Mouse (Mus musculus) intestine, embryonic 15.5 days (tissue): ENCODE data around the gene Vmn1r214. TPM values are rescaled to one million over a fixed set of nuclear protein-coding genes. Genes with fewer than 3 reads are reported as not detected.

Experiments used
- ATAC-seq: fragments of 200-750 bp; cut with Nextera tagmentation; 2 replicates; pipeline ENCODE4 v1.8.0; 2017; ENCODE audit warnings: moderate TSS enrichment, moderate library complexity
- H3K27ac ChIP-seq: fragments of 300-500 bp; sonication (generic); 2 replicates; pipeline ENCODE4 v1.5.1; 2015; ENCODE audit warnings: mild to moderate bottlenecking, inconsistent platforms
- H3K27me3 ChIP-seq: fragments of 300-500 bp; sonication (generic); replicated peaks from 2 replicates; pipeline ENCODE4 v1.6.1; 2015; ENCODE audit warnings: inconsistent platforms
- H3K36me3 ChIP-seq: fragments of 300-500 bp; sonication (generic); 2 replicates; pipeline ENCODE4 v1.6.1; 2015; ENCODE audit warnings: inconsistent platforms
- H3K4me1 ChIP-seq: fragments of 300-500 bp; sonication (generic); replicated peaks from 2 replicates; pipeline ENCODE4 v1.6.1; 2015; ENCODE audit warnings: inconsistent platforms
- H3K4me2 ChIP-seq: fragments of 300-500 bp; sonication (generic); replicated peaks from 2 replicates; pipeline ENCODE4 v1.6.1; 2015; ENCODE audit warnings: mild to moderate bottlenecking, inconsistent platforms
- H3K4me3 ChIP-seq: fragments of 300-500 bp; sonication (generic); replicated peaks from 2 replicates; pipeline ENCODE4 v1.5.1; 2015; ENCODE audit warnings: inconsistent platforms
- H3K9ac ChIP-seq: fragments of 300-500 bp; sonication (generic); 2 replicates; pipeline ENCODE4 v1.6.1; 2015; ENCODE audit warnings: inconsistent platforms
- H3K9me3 ChIP-seq: fragments of 300-500 bp; sonication (generic); 2 replicates; pipeline ENCODE4 v1.6.1; 2016; ENCODE audit warnings: inconsistent platforms
- WGBS: fragments of 180-500 bp; shearing (Covaris S2); methylation state at CpG from one replicate; pipeline ENCODE4 v1.1.7; 2015; 5-methylcytosine and 5-hydroxymethylcytosine counted together
- polyA plus RNA-seq: library from polyadenylated mRNA; unstranded; fragments of >200 nt; fragmentation: Nextera tagmentation; extraction: Ambion mirVana; gene quantifications from 2 replicates; pipeline ENCODE4 v1.2.1, GENCODE M21; 2015

Gene Vmn1r214
- not detected in 2 replicates for polyA plus RNA-seq

DNA sequence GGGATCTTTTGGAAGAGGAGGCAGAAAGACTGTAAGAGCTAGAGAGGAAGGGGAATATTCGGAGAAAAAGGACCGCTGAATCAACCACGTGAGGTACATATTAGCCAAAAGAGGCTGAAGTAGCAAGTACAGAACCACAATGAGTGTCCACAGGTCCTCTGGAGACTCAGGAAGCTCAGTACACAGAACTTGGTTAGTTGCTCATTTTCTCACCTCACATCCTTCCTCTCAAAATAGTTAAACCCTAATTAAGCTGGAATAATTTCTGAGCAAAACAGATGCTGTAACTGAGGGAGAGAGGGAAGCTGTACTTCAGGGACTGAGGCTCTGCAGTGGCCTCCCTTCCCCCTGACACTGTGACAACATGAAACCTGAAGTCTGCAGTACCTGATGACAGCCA is at the start of gene Vmn1r214:
Gene Vmn1r214, plus strand, starts transcription at position 301 of the 400 bp plus-strand sequence.
- no peak for ATAC-seq
- Histone ChIP-seq H3K9ac (no peak within 1 kb of the TSS), H3K4me3 (no peak within 1 kb of the TSS), H3K27me3 (no peaks in the 10 kb centered on the region), H3K4me2 (no peak within 1 kb of the TSS), H3K27ac (no peak within 1 kb of the TSS), H3K9me3 (no peaks in the 10 kb centered on the region), H3K36me3 (no peaks in the 10 kb centered on the region), H3K4me1 (no peaks in the 10 kb centered on the region)
- WGBS, result 93% methylated on average over 3 of the region's 3 CpGs

DNA sequence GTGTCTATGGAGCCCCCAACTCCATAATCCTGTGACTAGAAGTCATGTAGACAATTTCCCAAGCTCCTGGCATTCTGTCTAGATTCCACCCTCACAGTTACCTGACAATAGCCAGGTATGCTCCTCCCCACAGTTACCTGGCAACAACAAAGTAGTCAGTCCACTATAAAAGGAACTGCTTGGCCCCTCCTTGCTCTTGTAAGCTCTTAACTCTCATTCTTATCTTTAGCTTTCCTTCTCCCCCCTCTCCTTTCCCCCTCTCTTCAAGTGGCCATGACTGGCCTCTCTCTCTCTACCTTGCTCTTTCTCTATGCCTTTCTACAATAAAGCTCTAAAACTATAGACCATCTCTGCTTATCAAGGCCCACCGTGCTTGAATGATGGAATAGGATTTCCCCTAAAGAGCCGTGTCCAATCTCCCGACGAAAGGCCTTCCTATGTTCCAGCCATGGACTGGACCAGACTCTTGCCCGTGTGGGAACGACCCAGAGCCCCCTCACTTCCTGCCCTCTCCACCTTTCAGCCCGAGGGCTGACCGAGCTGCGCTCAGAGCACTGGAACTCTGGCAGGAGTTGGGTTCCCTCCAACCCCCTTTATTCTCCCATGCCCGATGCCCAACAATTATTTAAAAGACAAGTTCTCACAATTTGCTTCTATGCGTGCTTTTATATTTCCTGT is 39.9 kb upstream of the Vmn1r214 start:
- Histone ChIP-seq H3K36me3 (no peaks in the 10 kb centered on the region), H3K9ac (no peak overlapping the region), H3K4me2 (no peak overlapping the region), H3K4me3 (no peak overlapping the region), H3K27ac (no peak overlapping the region), H3K4me1 (no peaks in the 10 kb centered on the region), H3K27me3 (no peaks in the 10 kb centered on the region), H3K9me3 (no peaks in the 10 kb centered on the region)
- WGBS, result 86% methylated on average over 11 of the region's 11 CpGs
- ATAC-seq, result no peak

DNA sequence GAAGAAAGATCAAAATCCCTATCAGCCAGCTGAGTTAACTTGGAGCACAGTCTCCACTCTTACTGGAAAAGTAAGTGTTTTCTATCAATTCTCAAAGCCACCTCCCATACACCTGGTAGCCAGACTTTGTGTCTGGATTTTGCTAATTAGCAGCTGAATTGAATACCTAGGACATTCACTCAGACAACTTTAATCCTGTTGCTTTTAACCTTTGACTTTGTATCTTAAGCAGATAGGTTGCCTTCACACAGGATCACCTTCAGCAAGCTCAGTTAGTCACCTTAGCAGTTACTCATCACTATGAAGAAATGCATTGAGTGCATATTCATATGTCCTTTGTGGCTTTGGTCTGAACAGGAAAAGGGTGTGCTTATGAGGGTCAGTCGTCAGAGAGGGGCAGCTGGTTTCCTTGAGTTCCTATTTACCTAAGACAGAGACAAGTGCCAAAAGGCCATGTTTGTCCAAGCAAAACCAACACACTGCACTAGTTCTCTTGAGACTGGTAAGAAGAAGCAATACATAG is 38.0 kb upstream of the Vmn1r214 start:
- H3K4me3 ChIP-seq, result no peak overlapping the region
- no peak overlapping the region for H3K9ac ChIP-seq
- 20% methylated on average over 1 of the region's 1 CpGs for WGBS
- no peaks in the 10 kb centered on the region for H3K36me3 ChIP-seq
- no peak overlapping the region for H3K4me2 ChIP-seq
- H3K27me3 ChIP-seq, result no peaks in the 10 kb centered on the region
- H3K9me3 ChIP-seq, result no peaks in the 10 kb centered on the region
- H3K27ac ChIP-seq, result no peak overlapping the region
- no peaks in the 10 kb centered on the region for H3K4me1 ChIP-seq
- no peak for ATAC-seq

DNA sequence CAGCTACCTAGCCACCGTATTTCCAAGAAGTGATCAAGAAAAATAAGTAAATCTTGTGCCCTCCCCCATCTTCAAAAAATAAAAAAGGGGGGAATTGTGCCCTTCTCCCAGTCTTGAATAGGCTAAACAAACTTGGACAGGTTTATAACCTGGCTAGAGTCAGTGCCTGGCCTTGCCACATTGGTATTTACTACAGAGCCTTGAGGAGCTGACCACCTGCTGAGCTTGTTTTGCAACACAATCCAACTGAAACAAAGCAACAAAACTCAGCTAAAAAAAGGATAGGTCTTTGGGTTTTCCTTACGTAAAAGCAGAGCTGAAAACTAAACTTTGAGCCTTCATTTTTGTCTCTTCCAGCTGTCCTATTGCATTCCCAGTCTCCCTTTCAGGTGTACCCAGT is 37.5 kb upstream of the Vmn1r214 start:
- 62% methylated on average over 2 of the region's 2 CpGs for WGBS
- no peak overlapping the region for H3K4me2 ChIP-seq

DNA sequence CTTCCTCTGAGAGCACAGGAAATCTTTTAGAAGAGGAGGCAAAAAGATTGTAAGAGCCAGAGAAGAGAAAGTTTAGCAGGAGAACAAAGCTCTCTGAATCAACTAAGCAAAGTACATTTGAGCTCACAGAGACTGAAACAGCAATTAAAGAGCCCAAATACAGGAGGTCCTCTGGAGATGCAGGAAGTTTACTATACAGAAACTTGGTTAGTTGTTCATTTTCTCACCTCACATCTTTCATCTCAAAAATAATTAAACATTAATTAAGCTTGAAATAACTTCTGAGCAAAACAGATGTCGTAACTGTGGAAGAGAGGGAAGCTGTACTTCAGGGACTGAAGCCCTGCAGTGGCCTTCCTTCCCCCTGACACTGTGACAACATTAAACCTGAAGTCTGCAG is 22.9 kb upstream of the Vmn1r214 start, which contains the start of gene Vmn1r213:
Gene Vmn1r213, plus strand, starts transcription at position 301 of the 400 bp plus-strand sequence.
- no peaks in the 10 kb centered on the region for H3K27me3 ChIP-seq
- H3K9me3 ChIP-seq, result no peaks in the 10 kb centered on the region
- H3K4me3 ChIP-seq, result no peak within 1 kb of the TSS
- no peaks in the 10 kb centered on the region for H3K36me3 ChIP-seq
- H3K4me2 ChIP-seq, result no peak within 1 kb of the TSS
- 53% methylated on average over 1 of the region's 1 CpGs for WGBS
- no peaks in the 10 kb centered on the region for H3K4me1 ChIP-seq
- H3K9ac ChIP-seq, result no peak within 1 kb of the TSS
- H3K27ac ChIP-seq, result no peak within 1 kb of the TSS
- no peak for ATAC-seq

More for the DNA sequence above, 37.5 kb upstream of the Vmn1r214 start:
- no peak for ATAC-seq
- Histone ChIP-seq H3K27ac (no peak overlapping the region), H3K4me1 (no peaks in the 10 kb centered on the region), H3K4me3 (no peak overlapping the region), H3K9ac (no peak overlapping the region), H3K27me3 (no peaks in the 10 kb centered on the region), H3K36me3 (no peaks in the 10 kb centered on the region), H3K9me3 (no peaks in the 10 kb centered on the region)

DNA sequence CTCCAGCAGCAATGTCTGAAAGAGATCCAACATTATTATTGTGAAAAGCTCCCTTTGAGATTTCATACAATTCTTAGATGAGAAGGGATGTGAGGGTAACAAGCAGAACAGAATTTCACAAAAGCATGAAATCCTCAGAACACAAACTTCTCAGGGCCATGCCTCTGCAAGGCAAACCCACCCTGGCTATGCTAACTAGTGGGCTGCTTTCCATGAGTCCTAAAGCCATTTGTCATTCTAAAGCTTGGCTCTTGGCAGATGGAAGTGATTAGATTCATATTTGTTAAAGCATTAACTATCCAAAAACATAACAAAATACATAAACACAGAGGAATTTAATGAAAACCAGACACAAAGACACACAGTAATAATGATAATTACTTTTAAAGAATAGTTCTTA is 12.1 kb upstream of the Vmn1r214 start:
- H3K4me1 ChIP-seq, result no peaks in the 10 kb centered on the region
- ATAC-seq, result no peak
- no peak overlapping the region for H3K4me3 ChIP-seq
- H3K27ac ChIP-seq, result no peak overlapping the region
- H3K9ac ChIP-seq, result no peak overlapping the region
- no peaks in the 10 kb centered on the region for H3K36me3 ChIP-seq
- no peak overlapping the region for H3K4me2 ChIP-seq
- no peaks in the 10 kb centered on the region for H3K27me3 ChIP-seq
- H3K9me3 ChIP-seq, result no peaks in the 10 kb centered on the region

DNA sequence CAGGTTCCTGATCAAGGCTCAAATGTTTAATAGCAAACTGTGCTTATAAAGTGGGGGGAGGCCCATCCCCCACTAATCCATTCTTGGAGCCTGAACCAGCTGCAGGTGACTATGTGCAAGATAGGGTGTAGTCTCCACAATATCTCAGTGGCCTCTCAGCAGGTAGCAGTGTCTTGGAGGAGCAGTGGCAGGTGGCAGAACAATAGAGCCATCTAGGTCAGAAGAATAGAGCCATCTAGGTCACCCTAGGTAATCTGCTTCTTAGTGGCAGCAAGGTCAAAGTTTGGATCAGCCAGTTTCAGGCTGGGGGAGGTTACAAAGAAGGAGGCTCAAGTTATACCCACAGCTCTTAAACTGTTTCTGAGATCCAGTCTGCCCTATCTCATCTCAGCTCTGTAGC is 5.4 kb upstream of the Vmn1r214 start:
- no peak overlapping the region for H3K9ac ChIP-seq
- H3K36me3 ChIP-seq, result no peaks in the 10 kb centered on the region
- no peaks in the 10 kb centered on the region for H3K27me3 ChIP-seq
- H3K4me1 ChIP-seq, result no peaks in the 10 kb centered on the region
- H3K9me3 ChIP-seq, result no peaks in the 10 kb centered on the region
- no peak overlapping the region for H3K4me3 ChIP-seq
- ATAC-seq, result no peak
- H3K4me2 ChIP-seq, result no peak overlapping the region
- H3K27ac ChIP-seq, result no peak overlapping the region

DNA sequence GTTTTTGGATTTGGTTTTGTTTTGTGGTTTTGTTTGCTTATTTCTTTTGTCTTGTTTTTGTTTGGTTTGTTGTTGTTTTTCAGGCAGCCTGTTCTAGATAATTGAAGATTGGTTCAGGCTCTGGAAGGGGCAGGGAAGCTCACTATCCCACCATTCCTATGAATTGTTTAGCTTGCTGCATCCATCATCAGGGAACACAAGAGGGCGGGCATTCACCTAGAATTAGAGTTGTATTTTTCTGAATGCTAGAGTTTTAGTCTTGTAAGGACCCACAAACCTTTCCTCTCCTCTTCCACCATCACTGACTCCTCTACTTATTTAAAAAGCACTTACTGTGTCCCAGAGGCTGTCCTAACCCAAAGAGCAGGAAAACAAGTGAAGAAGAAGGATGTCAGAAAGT is 27.6 kb downstream of the Vmn1r214 start:
- Histone ChIP-seq H3K4me1 (no peaks in the 10 kb centered on the region), H3K4me3 (no peak overlapping the region), H3K4me2 (no peak overlapping the region), H3K27ac (no peak overlapping the region), H3K36me3 (no peaks in the 10 kb centered on the region), H3K27me3 (no peaks in the 10 kb centered on the region), H3K9ac (no peak overlapping the region), H3K9me3 (no peaks in the 10 kb centered on the region)
- no peak for ATAC-seq
- 37% methylated on average over 1 of the region's 1 CpGs for WGBS

DNA sequence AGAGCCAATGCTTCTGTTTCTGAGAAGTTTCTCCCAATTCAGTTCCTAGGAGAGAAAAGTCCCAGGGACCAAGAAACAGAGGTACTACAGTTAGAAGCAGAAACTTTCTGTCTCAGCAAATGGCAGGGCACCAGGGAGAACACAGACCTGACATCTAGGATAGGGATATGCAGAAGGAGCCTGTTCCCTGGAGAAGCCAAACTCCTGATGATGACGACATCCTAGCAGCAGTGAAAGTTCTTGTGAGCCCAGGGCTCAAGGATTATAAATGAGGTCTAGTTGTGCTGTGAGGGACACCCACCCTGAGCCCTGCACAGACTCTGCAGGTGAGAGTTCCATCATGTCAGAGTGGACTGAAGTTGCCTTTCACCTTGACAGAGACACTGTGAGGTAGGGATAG is 37.5 kb downstream of the Vmn1r214 start, which contains the start of gene Vmn1r215:
Gene Vmn1r215, plus strand, starts transcription at position 301 of the 400 bp plus-strand sequence.
- ATAC-seq, result no peak
- 59% methylated on average over 1 of the region's 1 CpGs for WGBS
- no peaks in the 10 kb centered on the region for H3K4me1 ChIP-seq
- H3K9me3 ChIP-seq, result no peaks in the 10 kb centered on the region
- H3K27ac ChIP-seq, result no peak within 1 kb of the TSS
- H3K4me3 ChIP-seq, result no peak within 1 kb of the TSS
- H3K9ac ChIP-seq, result no peak within 1 kb of the TSS
- H3K27me3 ChIP-seq, result no peaks in the 10 kb centered on the region
- H3K36me3 ChIP-seq, result no peaks in the 10 kb centered on the region
- H3K4me2 ChIP-seq, result no peak within 1 kb of the TSS

DNA sequence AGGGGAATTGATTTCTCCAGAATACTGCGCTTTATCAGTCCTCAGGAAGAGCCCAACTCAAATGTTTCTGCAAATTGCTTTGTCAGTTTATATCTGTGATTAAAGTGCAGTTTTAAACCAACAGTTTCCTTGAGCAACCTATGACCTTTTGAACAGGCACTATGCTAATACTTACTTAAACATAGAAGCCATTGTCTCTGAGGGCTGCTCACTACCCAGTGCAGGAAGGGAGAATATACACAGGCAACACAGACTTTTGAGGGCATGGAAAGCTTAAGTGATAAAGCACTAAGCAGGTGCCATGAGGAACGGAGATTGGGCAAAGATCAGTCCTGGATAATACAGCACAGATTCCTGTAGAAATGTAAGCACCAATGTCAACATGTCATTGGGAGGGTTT is 39.1 kb downstream of the Vmn1r214 start:
- Histone ChIP-seq H3K9me3 (no peaks in the 10 kb centered on the region), H3K27ac (no peak overlapping the region), H3K36me3 (no peaks in the 10 kb centered on the region), H3K27me3 (no peaks in the 10 kb centered on the region), H3K4me1 (no peaks in the 10 kb centered on the region), H3K9ac (no peak overlapping the region), H3K4me2 (no peak overlapping the region), H3K4me3 (no peak overlapping the region)
- WGBS, result 61% methylated on average over 2 of the region's 2 CpGs
- peak; percentile 94 for ATAC-seq

Other genes with a start within 250 kb of the Vmn1r214 start
- gene Vmn1r209, start 220.7 kb upstream of the Vmn1r214 start, polyA plus RNA-seq, result not detected in 2 replicates
- not detected in 2 replicates for gene Vmn1r210, start 199.1 kb upstream of the Vmn1r214 start, polyA plus RNA-seq
- gene Vmn1r211, start 172.9 kb upstream of the Vmn1r214 start, polyA plus RNA-seq, result not detected in 2 replicates
- gene Vmn1r212, start 146.2 kb upstream of the Vmn1r214 start, polyA plus RNA-seq, result not detected in 2 replicates
- not detected in 2 replicates for gene Vmn1r213, start 22.8 kb upstream of the Vmn1r214 start, polyA plus RNA-seq
- not detected in 2 replicates for gene Vmn1r215, start 37.6 kb downstream of the Vmn1r214 start, polyA plus RNA-seq
- not detected in 2 replicates for gene Vmn1r217, start 87.8 kb downstream of the Vmn1r214 start, polyA plus RNA-seq
- gene Vmn1r218, start 102.7 kb downstream of the Vmn1r214 start, polyA plus RNA-seq, result not detected in 2 replicates
- not detected in 2 replicates for gene Vmn1r219, start 128.9 kb downstream of the Vmn1r214 start, polyA plus RNA-seq
- gene Vmn1r220, start 157.6 kb downstream of the Vmn1r214 start, polyA plus RNA-seq, result not detected in 2 replicates
- not detected in 2 replicates for gene Vmn1r221, start 183.7 kb downstream of the Vmn1r214 start, polyA plus RNA-seq
- gene Vmn1r222, start 205.5 kb downstream of the Vmn1r214 start, polyA plus RNA-seq, result not detected in 2 replicates
- gene Vmn1r223, start 216.7 kb downstream of the Vmn1r214 start, polyA plus RNA-seq, result not detected in 2 replicates